Mouse (Mus musculus) megakaryocyte, embryonic 14.5 days (primary cell): ENCODE data around the gene Ugt1a6b.

Experiments
- FLI1 ChIP-seq: IDR thresholded peaks from 2 replicates; pipeline ENCODE4 v1.6.1; 2012; ENCODE audit warnings: low read length, inconsistent platforms, mixed read lengths
- GATA1 ChIP-seq: IDR thresholded peaks from 3 replicates; pipeline ENCODE4 v1.6.1; 2012; ENCODE audit warnings: mixed read lengths, low read length, inconsistent platforms, borderline replicate concordance

DNA sequence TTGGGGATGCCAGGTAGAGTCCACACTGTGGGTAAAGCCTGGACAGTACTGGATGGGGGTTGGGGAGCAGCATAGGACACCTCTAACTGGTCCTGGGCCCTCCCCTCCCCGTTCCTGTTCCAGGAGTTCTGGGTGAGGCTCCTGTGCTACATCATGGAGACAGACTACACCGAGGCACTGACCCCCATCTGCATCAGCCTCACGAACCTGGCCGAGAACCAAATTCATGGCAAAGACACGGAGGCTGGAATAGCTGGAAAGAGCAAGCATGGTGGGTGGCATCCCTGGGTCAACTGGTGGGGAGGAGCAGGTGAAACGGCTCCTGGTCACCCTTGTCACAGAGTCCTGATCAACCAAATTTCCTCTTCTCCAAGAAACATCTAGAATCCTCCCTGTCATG is 135.7 kb downstream of the Ugt1a6b start:
- TF ChIP-seq GATA1 (no peak), FLI1 (no peak)
